Mouse (Mus musculus) cerebellum, postnatal 14 days (tissue): ENCODE results near the gene C1qtnf4.
A peak's percentile ranks its signal among the peaks of the same experiment; 100 is the strongest.

Experiments
- DNase-seq, 2 experiments: peaks; one replicate each; pipeline ENCODE4 v3.0.0; 2021; ENCODE audit warnings: mixed read lengths in 2 of 2

The C1qtnf4 gene

DNA sequence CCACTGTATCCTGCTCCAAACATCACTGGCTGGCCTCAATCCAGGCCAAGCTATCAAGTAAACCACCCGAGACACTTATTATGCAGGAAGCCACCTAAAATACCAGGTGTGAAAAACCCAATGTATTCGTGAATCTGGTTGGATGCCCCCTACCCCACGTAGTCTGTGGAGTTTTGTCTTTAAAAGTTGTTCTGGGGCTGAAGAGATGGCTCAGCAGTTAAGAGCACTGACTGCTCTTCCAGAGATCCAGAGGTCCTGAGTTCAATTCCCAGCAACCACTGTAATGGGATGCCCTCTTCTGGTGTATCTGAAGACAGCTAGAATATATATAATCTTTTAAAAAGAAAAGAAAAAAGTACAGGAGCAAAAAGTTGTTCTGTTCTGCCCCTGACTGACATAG is 52.7 kb downstream of the C1qtnf4 start:
- DNase-seq, result no peak

DNA sequence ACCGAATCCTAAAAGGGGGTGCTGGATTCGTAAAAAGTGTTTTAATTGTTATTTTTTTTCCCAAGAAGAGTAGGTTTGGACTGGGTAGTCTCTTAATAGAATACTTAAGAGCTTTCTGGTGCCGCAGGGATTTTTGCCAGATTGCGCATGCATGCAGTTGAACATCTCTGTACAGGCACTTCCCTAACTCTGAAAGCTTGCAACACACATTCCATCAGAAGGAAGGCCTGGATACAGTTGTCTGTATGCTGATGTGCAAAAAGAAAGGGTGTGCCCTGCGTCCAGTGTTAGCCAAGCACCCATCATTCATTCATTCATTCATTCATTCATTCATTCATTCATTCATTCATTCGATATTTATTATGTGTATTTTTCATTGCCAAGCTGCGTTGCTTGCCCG is 54.1 kb downstream of the C1qtnf4 start:
- peak; percentile 30 to 38 for DNase-seq
